ENCODE assay signal across 18 mouse cellular contexts in the genomic region with DNA sequence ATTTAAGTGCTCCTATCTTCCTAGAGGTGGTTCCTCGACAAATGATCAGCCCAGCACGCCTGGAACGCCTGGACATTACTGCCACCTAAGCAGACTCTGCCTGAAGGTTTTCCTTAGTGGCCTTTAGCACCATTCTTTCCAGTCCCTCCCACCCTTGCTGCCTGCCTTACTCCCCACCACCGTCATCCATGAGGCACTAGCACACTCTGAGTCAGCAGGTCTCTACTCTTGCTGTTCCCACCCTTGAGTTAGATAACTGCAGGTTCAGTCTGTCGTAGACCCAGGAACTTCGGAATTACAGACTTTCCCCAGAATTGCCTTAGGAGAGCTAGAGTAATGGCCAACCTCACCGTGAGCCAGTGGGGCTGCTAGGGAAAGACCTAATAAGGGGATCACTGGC.
DNase-seq lines count a peak whose midpoint lies in the region.
"Had no signal": no experiment of that assay in that cellular context is flagged by ENCODE, and none has a peak within 500 bp of the region (broad histone marks: within the 10 kb centered on the region; RNA-seq: fewer than 3 reads in every experiment).

No protein-coding gene starts in this region.

- no peaks in the 10 kb centered on the region for H3K79me2 ChIP-seq in macrophage (ENCODE audit: inconsistent target)

- DNase-seq in 3T3-L1 (ENCODE audit: low read depth, low spot score) (peak; percentile 50), R1 (ENCODE audit: low read depth, low spot score) (peak; percentile 73)
- peak; percentile 49 to 72 for DNase-seq in kidney, adult 8-10 months
- no peak for DNase-seq in frontal cortex, postnatal 14 days (ENCODE audit: low spot score in 2 of 2)
- DNase-seq in thymus, postnatal 0 days (ENCODE audit: low spot score) = no peak
- no peak for DNase-seq in T-cell, adult 2 months (ENCODE audit: low spot score)
- DNase-seq: cerebellum, adult 8-10 months; gastrocnemius, postnatal 14 days; layer of hippocampus, postnatal 36 days; left cerebral cortex, postnatal 4 days; liver; thymus, adult 2 months had no signal

- H3K27ac ChIP-seq in macrophage = peak overlapping the region; percentile 16
- H3K27ac ChIP-seq: embryonic facial prominence, embryonic 10.5 days; forebrain, embryonic 13.5 days; heart, embryonic 15.5 days; midbrain, embryonic 13.5 days; neural tube, embryonic 13.5 days had no signal

- H3K36me3 ChIP-seq in macrophage (ENCODE audit: inconsistent target) = no peaks in the 10 kb centered on the region
- H3K36me3 ChIP-seq: embryonic facial prominence, embryonic 10.5 days; heart, embryonic 15.5 days; midbrain, embryonic 13.5 days; neural tube, embryonic 13.5 days had no signal

- WGBS in macrophage (ENCODE audit: missing documents) = 94% methylated on average over 7 of the region's 7 CpGs

- H3K4me3 ChIP-seq in macrophage (ENCODE audit: inconsistent target) = no peak overlapping the region
- H3K4me3 ChIP-seq: embryonic facial prominence, embryonic 10.5 days; forebrain, embryonic 13.5 days; heart, embryonic 15.5 days; midbrain, embryonic 13.5 days; neural tube, embryonic 13.5 days had no signal

Comparison
In these comparisons a context has a peak if more than half of its experiments do, and no peak if none do; other contexts are left out.
1. DNase-seq: peak in 3T3-L1 (single experiment), R1 (single experiment) and kidney, adult 8-10 months (2 of 2); none in frontal cortex, postnatal 14 days (0 of 2), thymus, postnatal 0 days (single experiment) and T-cell, adult 2 months (single experiment).